Mouse (Mus musculus) G1E (cell line): ENCODE measurements around the gene Gfi1b. TPM values are rescaled to one million over a fixed set of nuclear protein-coding genes. Genes with fewer than 3 reads are reported as not detected.
A peak's percentile ranks its signal among the peaks of the same experiment; 100 is the strongest.

Source experiments
- ATAC-seq: 2 replicates; pipeline ENCODE4 v1.8.0; 2016; ENCODE audit warnings: mild to moderate bottlenecking; ENCODE audit not compliant: insufficient number of reproducible peaks, poor library complexity, low FRiP score, severe bottlenecking; ENCODE audit errors: extremely low read depth
- DNase-seq: peaks from one replicate; pipeline ENCODE4 v3.0.0; 2012; ENCODE audit warnings: low spot score
- H3K27me3 ChIP-seq: 2 replicates; pipeline ENCODE4 v1.6.1; 2012; ENCODE audit warnings: mild to moderate bottlenecking, low read length, inconsistent platforms; ENCODE audit not compliant: insufficient read depth
- H3K36me3 ChIP-seq: replicated peaks from 2 replicates; pipeline ENCODE3; 2012; ENCODE audit warnings: mild to moderate bottlenecking, inconsistent platforms
- H3K4me1 ChIP-seq: 2 replicates; pipeline ENCODE4 v1.6.1; 2012; ENCODE audit warnings: low read depth, low read length, inconsistent platforms, mixed read lengths; ENCODE audit not compliant: insufficient read depth
- H3K4me3 ChIP-seq: 2 replicates; pipeline ENCODE4 v1.5.1; 2012; ENCODE audit warnings: low read depth, mild to moderate bottlenecking, inconsistent platforms, low read length, moderate library complexity, mixed read lengths
- H3K9me3 ChIP-seq: replicated peaks from 2 replicates; pipeline ENCODE4 v1.6.1; 2012; ENCODE audit warnings: inconsistent platforms
- CTCF ChIP-seq: IDR thresholded peaks from 2 replicates; pipeline ENCODE4 v1.5.1; 2012; ENCODE audit warnings: low read depth, low read length, inconsistent platforms, mixed read lengths
- GATA1 ChIP-seq: IDR thresholded peaks from 2 replicates; pipeline ENCODE4 v1.6.1; 2012; ENCODE audit warnings: borderline replicate concordance, low read length, inconsistent platforms, mixed read lengths
- GATA2 ChIP-seq: IDR thresholded peaks from 2 replicates; pipeline ENCODE4 v1.6.1; 2012; ENCODE audit warnings: low read depth, low read length, inconsistent platforms, borderline replicate concordance
- POLR2AphosphoS5 ChIP-seq: IDR thresholded peaks from 2 replicates; pipeline ENCODE4 v1.6.1; 2012; ENCODE audit warnings: low read depth, low read length, inconsistent platforms; ENCODE audit not compliant: insufficient replicate concordance
- TAL1 ChIP-seq: conservative IDR thresholded peaks from 2 replicates; pipeline ENCODE4 v1.6.1; 2012; ENCODE audit warnings: low read depth, low read length, inconsistent platforms, mixed read lengths
- polyA plus RNA-seq: library from polyadenylated mRNA; stranded (reverse); fragments of >175 nt; gene quantifications from 2 replicates; pipeline ENCODE4 v1.2.3, GENCODE M21; 2012
- total RNA-seq, 2 experiments: library from RNA; stranded (forward) in 1 of 2; stranded (reverse) in 1 of 2; fragments of 200-1000 nt in 1 of 2; fragments of >200 nt in 1 of 2; fragmentation: Nextera tagmentation in 1 of 2; gene quantifications; 2 replicates each; pipeline ENCODE4 v1.2.3; 2014 to 2017

Gene Gfi1b
- total and polyA plus RNA-seq, 3 experiments = 104 to 739 (median 537) TPM

- no peak overlapping the region; the same call in 1 of the 2 replicates for H3K4me3 ChIP-seq
- no peaks in the 10 kb centered on the region for H3K9me3 ChIP-seq
- peaks cover 4% of the 10 kb centered on the region for H3K36me3 ChIP-seq
- TF ChIP-seq CTCF (no peak), TAL1 (peak; percentile 93), POLR2AphosphoS5 (no peak), GATA1 (no peak), GATA2 (no peak)
- H3K4me1 ChIP-seq = peaks cover 94% of the 10 kb centered on the region
- ATAC-seq (peak; percentile 16; the same call in 1 of the 2 replicates), DNase-seq (peak; percentile 92)
- H3K27me3 ChIP-seq = no peaks in the 10 kb centered on the region
These were observed 25.8 kb downstream of the Gfi1b start for GRCm38 (mm10) chr2:28596021-28596420.

GRCm38 (mm10) chr2:28592809-28593208, 29.0 kb downstream of the Gfi1b start:
- Histone ChIP-seq H3K4me1 (peaks cover 85% of the 10 kb centered on the region), H3K9me3 (no peaks in the 10 kb centered on the region), H3K4me3 (peak overlapping the region; percentile 11; the same call in 1 of the 2 replicates), H3K27me3 (no peaks in the 10 kb centered on the region), H3K36me3 (no peaks in the 10 kb centered on the region)
- no peak for ATAC-seq
- TF ChIP-seq GATA2 (no peak), GATA1 (no peak), CTCF (peak; percentile 94), TAL1 (no peak)
- peak; percentile 71 for DNase-seq

- no peaks in the 10 kb centered on the region for H3K9me3 ChIP-seq
- H3K27me3 ChIP-seq = no peaks in the 10 kb centered on the region
- H3K4me1 ChIP-seq = peaks cover 81% of the 10 kb centered on the region
- TF ChIP-seq GATA2 (no peak), CTCF (no peak)
- H3K36me3 ChIP-seq = no peaks in the 10 kb centered on the region
- ATAC-seq (no peak), DNase-seq (no peak)
- H3K4me3 ChIP-seq = no peak overlapping the region
These were observed 30.3 kb downstream of the Gfi1b start for GRCm38 (mm10) chr2:28591479-28591878.

- no peaks in the 10 kb centered on the region for H3K27me3 ChIP-seq
- no peak overlapping the region; the same call in 1 of the 2 replicates for H3K4me3 ChIP-seq
- no peaks in the 10 kb centered on the region for H3K36me3 ChIP-seq
- no peak for ATAC-seq
- no peak for DNase-seq
- no peaks in the 10 kb centered on the region for H3K9me3 ChIP-seq
- peaks cover 78% of the 10 kb centered on the region for H3K4me1 ChIP-seq
- TF ChIP-seq GATA2 (no peak), CTCF (no peak), GATA1 (no peak), POLR2AphosphoS5 (no peak), TAL1 (no peak)
These were observed 33.2 kb downstream of the Gfi1b start for GRCm38 (mm10) chr2:28588574-28588973.

- H3K9me3 ChIP-seq = no peaks in the 10 kb centered on the region
- H3K4me1 ChIP-seq = peaks cover 70% of the 10 kb centered on the region
- peaks cover 6% of the 10 kb centered on the region for H3K36me3 ChIP-seq
- TF ChIP-seq POLR2AphosphoS5 (no peak), TAL1 (no peak), GATA1 (no peak), GATA2 (no peak), CTCF (no peak)
- DNase-seq (no peak), ATAC-seq (no peak)
- H3K4me3 ChIP-seq = no peak overlapping the region
- H3K27me3 ChIP-seq = no peaks in the 10 kb centered on the region
These were observed 36.1 kb downstream of the Gfi1b start for GRCm38 (mm10) chr2:28585730-28586129.

- ATAC-seq (no peak), DNase-seq (no peak)
- H3K27me3 ChIP-seq = no peaks in the 10 kb centered on the region
- peaks cover 11% of the 10 kb centered on the region for H3K36me3 ChIP-seq
- H3K4me3 ChIP-seq = no peak overlapping the region
- peaks cover 64% of the 10 kb centered on the region for H3K4me1 ChIP-seq
- TF ChIP-seq GATA2 = no peak
- TF ChIP-seq GATA1 = no peak
- TF ChIP-seq CTCF = peak; percentile 100
- H3K9me3 ChIP-seq = no peaks in the 10 kb centered on the region
These were observed 36.7 kb downstream of the Gfi1b start for GRCm38 (mm10) chr2:28585043-28585571.

- no peak for ATAC-seq
- peak within 1 kb of the TSS; percentile 84 for H3K4me3 ChIP-seq
These were observed 38.1 kb downstream of the Gfi1b start, which contains the start of gene Gtf3c5 for GRCm38 (mm10) chr2:28583651-28584050. Gene Gtf3c5, minus strand, starts transcription at chr2:28583751.

More at GRCm38 (mm10) chr2:28583651-28584050, 38.1 kb downstream of the Gfi1b start, which contains the start of gene Gtf3c5:
- Histone ChIP-seq H3K9me3 (no peaks in the 10 kb centered on the region), H3K36me3 (peaks cover 25% of the 10 kb centered on the region), H3K27me3 (no peaks in the 10 kb centered on the region), H3K4me1 (peaks cover 62% of the 10 kb centered on the region)
- TF ChIP-seq GATA1 (no peak), POLR2AphosphoS5 (no peak), TAL1 (no peak), GATA2 (no peak), CTCF (no peak)
- DNase-seq = no peak
